Comparison of ENCODE assay signal across 22 mouse cellular contexts in genomic region chr8:78073821-78074220, GRCm38 (mm10).
A peak's percentile ranks its signal among the peaks of the same experiment; 100 is the strongest.
DNase-seq lines count a peak whose midpoint lies in the region; ATAC-seq and TF ChIP-seq lines count a peak whose summit lies in the region.
"Had no signal": no experiment of that assay in that cellular context is flagged by ENCODE, and none has a peak within 500 bp of the region (broad histone marks: within the 10 kb centered on the region; RNA-seq: fewer than 3 reads in every experiment).

No protein-coding gene starts in this region.

- TF ChIP-seq POLR2A in MEL (IDR thresholded peaks at IDR 0.05; ENCODE audit: control insufficient read depth in 1 of 2, insufficient read depth in 1 of 2, low read depth in 1 of 2, low read length in 2 of 2, poor library complexity in 1 of 2), result no peak

- H3K27ac ChIP-seq in MEL (ENCODE audit: control insufficient read depth, low read depth, low read length), result no peak overlapping the region
- H3K27ac ChIP-seq in liver, embryonic 14.5 days, result no peak overlapping the region
- no peak overlapping the region for H3K27ac ChIP-seq in midbrain, embryonic 16.5 days (ENCODE audit: low read length)
- H3K27ac ChIP-seq: embryonic facial prominence, embryonic 10.5 days; forebrain, embryonic 10.5 days; forebrain, embryonic 15.5 days; heart, embryonic 10.5 days; hindbrain, embryonic 12.5 days; hindbrain, postnatal 0 days had no signal

- no peaks in the 10 kb centered on the region for H3K79me2 ChIP-seq in MEL (ENCODE audit: control insufficient read depth, insufficient read depth, low read length, poor library complexity)

- no peaks in the 10 kb centered on the region for H3K27me3 ChIP-seq in MEL (ENCODE audit: control insufficient read depth in 1 of 2, insufficient read depth in 2 of 2, low read length in 2 of 2)
- H3K27me3 ChIP-seq in liver, embryonic 14.5 days (ENCODE audit: control insufficient read depth, insufficient read depth, low read length), result no peaks in the 10 kb centered on the region
- no peaks in the 10 kb centered on the region for H3K27me3 ChIP-seq in midbrain, embryonic 16.5 days (ENCODE audit: control insufficient read depth, insufficient read depth, low read depth, low read length)
- H3K27me3 ChIP-seq: CH12.LX; forebrain, embryonic 15.5 days; hindbrain, embryonic 12.5 days had no signal

- peak; percentile 74 to 77 for TF ChIP-seq EP300 in MEL (IDR thresholded peaks at IDR 0.05; ENCODE audit: low read depth in 1 of 2, low read length in 2 of 2)
- TF ChIP-seq EP300 in liver, embryonic 14.5 days (IDR thresholded peaks at IDR 0.05; ENCODE audit: low read depth), result peak; percentile 29; the same call in 1 of the 2 replicates

- H3K4me2 ChIP-seq in liver, embryonic 14.5 days (ENCODE audit: low read depth), result peak overlapping the region; percentile 4; the same call in 1 of the 2 replicates
- H3K4me2 ChIP-seq in midbrain, embryonic 16.5 days (ENCODE audit: low read length), result no peak overlapping the region
- H3K4me2 ChIP-seq: forebrain, embryonic 15.5 days; hindbrain, embryonic 12.5 days had no signal

- H3K36me3 ChIP-seq in MEL (ENCODE audit: control insufficient read depth in 1 of 2, insufficient read depth in 2 of 2, low read length in 2 of 2), result peaks cover 0 to 8% of the 10 kb centered on the region in 2 experiments; a peak in 1 of 4 replicates
- H3K36me3 ChIP-seq in liver, embryonic 14.5 days (replicated peaks; ENCODE audit: control insufficient read depth, insufficient read depth, low read depth), result no peaks in the 10 kb centered on the region
- H3K36me3 ChIP-seq in midbrain, embryonic 16.5 days (ENCODE audit: control insufficient read depth, insufficient read depth, low read length), result no peaks in the 10 kb centered on the region
- H3K36me3 ChIP-seq: embryonic facial prominence, embryonic 10.5 days; forebrain, embryonic 10.5 days; forebrain, embryonic 15.5 days; heart, embryonic 10.5 days; hindbrain, embryonic 12.5 days had no signal

- no peak overlapping the region for H3K4me3 ChIP-seq in MEL (ENCODE audit: control insufficient read depth in 1 of 2, insufficient read depth in 1 of 2, low read depth in 2 of 2, low read length in 2 of 2)
- no peak overlapping the region for H3K4me3 ChIP-seq in liver, embryonic 14.5 days (ENCODE audit: insufficient read depth in 1 of 2, low read depth in 2 of 2, low read length in 2 of 2)
- no peak overlapping the region for H3K4me3 ChIP-seq in midbrain, embryonic 16.5 days (ENCODE audit: low read depth, low read length)
- H3K4me3 ChIP-seq: embryonic facial prominence, embryonic 10.5 days; erythroblast, embryonic 14.5 days; forebrain, embryonic 10.5 days; forebrain, embryonic 15.5 days; heart, embryonic 10.5 days; hindbrain, embryonic 12.5 days had no signal

- ATAC-seq in liver, embryonic 14.5 days (ENCODE audit: insufficient read depth), result peak; percentile 77
- 0 out of 2 replicates have a peak, but pooled peaks have one; percentile 39 for ATAC-seq in megakaryocyte progenitor cell, adult 5-6 weeks (replicated peaks; ENCODE audit: poor library complexity)
- no peak for ATAC-seq in midbrain, embryonic 16.5 days
- ATAC-seq: forebrain, embryonic 15.5 days; hindbrain, postnatal 0 days had no signal

- no peaks in the 10 kb centered on the region for H3K9me3 ChIP-seq in MEL (replicated peaks; ENCODE audit: insufficient read depth, low read length)
- H3K9me3 ChIP-seq in liver, embryonic 14.5 days (ENCODE audit: control insufficient read depth, low read length), result no peaks in the 10 kb centered on the region
- no peaks in the 10 kb centered on the region for H3K9me3 ChIP-seq in midbrain, embryonic 16.5 days (replicated peaks; ENCODE audit: control insufficient read depth, low read length, poor library complexity, severe bottlenecking)
- H3K9me3 ChIP-seq: embryonic facial prominence, embryonic 10.5 days; forebrain, embryonic 10.5 days; forebrain, embryonic 15.5 days; heart, embryonic 10.5 days; hindbrain, embryonic 12.5 days had no signal

- no peak for TF ChIP-seq CTCF in MEL (IDR thresholded peaks at IDR 0.05 in 2 of 3, conservative IDR thresholded peaks at IDR 0.05 in 1 of 3; ENCODE audit: control insufficient read depth in 1 of 3, insufficient read depth in 1 of 3, low read depth in 2 of 3, low read length in 3 of 3, poor library complexity in 1 of 3, severe bottlenecking in 1 of 3)
- no peak for TF ChIP-seq CTCF in liver, embryonic 14.5 days (IDR thresholded peaks at IDR 0.05; ENCODE audit: low read depth)

- peaks cover 0 to 13% of the 10 kb centered on the region in 2 experiments; a peak in 3 of 4 replicates for H3K4me1 ChIP-seq in MEL (ENCODE audit: control insufficient read depth in 1 of 2, insufficient read depth in 2 of 2, low read length in 2 of 2)
- peaks cover 0 to 20% of the 10 kb centered on the region in 2 experiments; a peak in 2 of 4 replicates for H3K4me1 ChIP-seq in liver, embryonic 14.5 days (replicated peaks; ENCODE audit: control insufficient read depth in 2 of 2, insufficient read depth in 2 of 2, low read length in 1 of 2)
- no peaks in the 10 kb centered on the region for H3K4me1 ChIP-seq in midbrain, embryonic 16.5 days (ENCODE audit: control insufficient read depth, insufficient read depth, low read length)
- H3K4me1 ChIP-seq: forebrain, embryonic 15.5 days had no signal

- no peak overlapping the region for H3K9ac ChIP-seq in MEL (ENCODE audit: control insufficient read depth, low read depth, low read length, poor library complexity, severe bottlenecking)
- H3K9ac ChIP-seq in liver, embryonic 14.5 days (replicated peaks), result no peak overlapping the region
- H3K9ac ChIP-seq in midbrain, embryonic 16.5 days (ENCODE audit: low read depth, low read length), result no peak overlapping the region
- H3K9ac ChIP-seq: forebrain, embryonic 15.5 days; hindbrain, embryonic 12.5 days had no signal

- DNase-seq in MEL (ENCODE audit: low read depth, low spot score), result peak; percentile 78
- peak; percentile 22 for DNase-seq in liver
- peak in 2 of 3 experiments; percentile 14 for DNase-seq in liver, embryonic 14.5 days (ENCODE audit: low read depth in 3 of 3, low spot score in 3 of 3)
- no peak for DNase-seq in cerebellum, adult 8-10 months
- no peak for DNase-seq in natural killer cell, adult 2 months (ENCODE audit: low spot score in 2 of 2)
- DNase-seq: adrenal gland, postnatal 10 days; cerebellum, adult 18-20 months; cerebellum, postnatal 10 days; gastrocnemius, postnatal 10 days; heart, adult 18-20 months; heart, postnatal 10 days; heart, postnatal 4 days had no signal

- TF ChIP-seq RAD21 in MEL (IDR thresholded peaks at IDR 0.05; ENCODE audit: low read depth, low read length), result no peak

- 13% methylated on average over 7 of the region's 7 CpGs for WGBS in liver, embryonic 14.5 days (ENCODE audit: insufficient replicate concordance)
- 83% methylated on average over 7 of the region's 7 CpGs for WGBS in midbrain, embryonic 16.5 days

TF ChIP-seq in MEL, 35 proteins besides CTCF, POLR2A, EP300 and RAD21:
- TF ChIP-seq MYC (IDR thresholded peaks at IDR 0.05; ENCODE audit: low read depth, low read length), result peak; percentile 62; the same call in 1 of the 2 replicates
- peak; percentile 22; the same call in 1 of the 2 replicates for TF ChIP-seq BHLHE40 (IDR thresholded peaks at IDR 0.05; ENCODE audit: borderline replicate concordance, low read depth, low read length)
- no peak for TF ChIP-seq MEF2A (IDR thresholded peaks at IDR 0.05; ENCODE audit: extremely low read depth, insufficient replicate concordance, low read depth, low read length, poor library complexity, severe bottlenecking)
- peak; percentile 86 for TF ChIP-seq GATA1 (IDR thresholded peaks at IDR 0.05; ENCODE audit: low read depth, low read length)
- no peak for TF ChIP-seq MYB (IDR thresholded peaks at IDR 0.05; ENCODE audit: low read depth, low read length)
- peak; percentile 27; the same call in 1 of the 2 replicates for TF ChIP-seq SIN3A (IDR thresholded peaks at IDR 0.05; ENCODE audit: low read length)
- peak; percentile 48; the same call in 1 of the 2 replicates for TF ChIP-seq ETS1 (IDR thresholded peaks at IDR 0.05; ENCODE audit: low read depth, low read length)
- TF ChIP-seq SMC3 (IDR thresholded peaks at IDR 0.05; ENCODE audit: low read depth, low read length), result no peak
- TF ChIP-seq ELF1 (IDR thresholded peaks at IDR 0.05; ENCODE audit: low read depth, low read length), result no peak
- TF ChIP-seq E2F4 (IDR thresholded peaks at IDR 0.05; ENCODE audit: borderline replicate concordance, low read depth, low read length), result peak; percentile 64; the same call in 1 of the 2 replicates
- TF ChIP-seq MAX (IDR thresholded peaks at IDR 0.05; ENCODE audit: low read length), result peak; percentile 52; the same call in 1 of the 2 replicates
- no peak for TF ChIP-seq CHD2 (IDR thresholded peaks at IDR 0.05; ENCODE audit: low read length)
- TF ChIP-seq NRF1 (IDR thresholded peaks at IDR 0.05; ENCODE audit: insufficient read depth, low read depth, low read length, poor library complexity, severe bottlenecking), result no peak
- no peak for TF ChIP-seq ZMIZ1 (IDR thresholded peaks at IDR 0.05; ENCODE audit: low read depth, low read length)
- TF ChIP-seq RCOR1 (IDR thresholded peaks at IDR 0.05; ENCODE audit: low read depth, low read length), result peak; percentile 65
- no peak for TF ChIP-seq TBP (IDR thresholded peaks at IDR 0.05; ENCODE audit: low read depth, low read length)
- TF ChIP-seq MAZ (IDR thresholded peaks at IDR 0.05; ENCODE audit: low read depth, low read length), result no peak
- no peak for TF ChIP-seq NELFE (IDR thresholded peaks at IDR 0.05; ENCODE audit: low read depth, low read length)
- TF ChIP-seq USF2 (IDR thresholded peaks at IDR 0.05; ENCODE audit: borderline replicate concordance in 1 of 2, insufficient read depth in 1 of 2, low read depth in 1 of 2, low read length in 2 of 2), result no peak
- TF ChIP-seq TCF12 (IDR thresholded peaks at IDR 0.05; ENCODE audit: low read depth, low read length), result peak; percentile 79

Comparison
In these comparisons a context has a peak if more than half of its experiments do, and no peak if none do; other contexts are left out.
1. DNase-seq: peak in MEL (single experiment), liver (single experiment) and liver, embryonic 14.5 days (2 of 3); none in cerebellum, adult 8-10 months (single experiment) and natural killer cell, adult 2 months (0 of 2).